Mouse (Mus musculus) ES-Bruce4 (cell line): ENCODE results near the gene Mrps26.

Source experiments
- CTCF ChIP-seq: IDR thresholded peaks from one replicate; pipeline ENCODE4 v1.8.1; 2011; ENCODE audit warnings: low read depth, low read length
- EP300 ChIP-seq: IDR thresholded peaks from 2 replicates; pipeline ENCODE4 v1.6.1; 2011; ENCODE audit warnings: low read depth, low read length; ENCODE audit not compliant: insufficient read depth
- POLR2A ChIP-seq: IDR thresholded peaks from one replicate; pipeline ENCODE4 v1.8.1; 2011; ENCODE audit warnings: low read length; ENCODE audit not compliant: insufficient read depth

GRCm38 (mm10) chr2:130588373-130588772 is 24.8 kb downstream of the Mrps26 start:
- TF ChIP-seq CTCF (no peak), EP300 (no peak), POLR2A (no peak)
